Mouse (Mus musculus): Measurements from ENCODE around the gene Tmcc3.

Tmcc3 gene

DNA sequence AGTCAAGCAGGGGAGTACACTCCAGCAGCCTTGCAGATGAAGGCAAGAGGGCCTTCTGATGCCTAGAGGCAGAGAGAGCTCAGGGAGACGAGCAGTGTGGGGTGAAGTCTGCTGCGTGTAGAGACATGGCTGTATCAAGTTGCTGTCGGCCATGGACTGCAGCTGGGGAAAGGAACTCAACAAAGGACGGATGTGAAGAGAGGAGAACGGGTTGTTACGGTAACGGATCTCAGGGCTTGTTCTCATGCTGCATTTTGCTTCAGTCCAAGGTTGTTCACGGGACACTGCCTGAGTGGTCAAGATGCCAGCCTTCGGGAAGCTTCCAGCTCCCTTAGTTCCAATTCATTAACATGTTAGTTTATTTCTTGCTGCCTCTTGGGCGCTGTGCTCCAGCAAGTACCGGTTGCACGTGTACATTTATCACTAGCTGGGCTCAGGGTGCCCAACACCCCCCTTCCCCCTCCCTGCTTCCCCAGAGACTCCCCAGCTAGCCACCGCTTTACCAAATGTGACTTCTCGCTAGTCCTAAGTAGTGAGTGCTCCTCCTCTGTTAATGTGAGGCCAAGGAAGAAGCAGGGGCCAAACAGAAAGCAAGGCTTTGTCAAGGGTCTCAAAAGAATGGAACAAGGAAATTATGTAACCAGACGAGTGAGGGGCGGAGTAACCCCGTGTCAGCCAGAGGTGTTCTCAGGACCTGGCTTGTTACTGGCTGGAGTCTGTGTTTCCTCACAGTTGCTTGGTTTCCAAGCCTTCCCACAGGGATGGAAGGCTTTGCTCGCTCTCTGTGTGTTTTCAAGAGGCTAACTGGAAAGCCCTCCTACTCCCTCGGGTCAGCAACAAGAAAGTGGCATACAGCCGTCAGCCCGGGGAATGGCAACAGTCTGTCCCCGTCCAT, 104.4 kb downstream of the Tmcc3 start:
- DNase-seq (ENCODE audit: low read depth, low spot score): peak; percentile 29

- DNase-seq (ENCODE audit: low read depth, low spot score): no peak
Observed at GRCm38 (mm10) chr10:94417643-94418042, 105.9 kb downstream of the Tmcc3 start.

DNA sequence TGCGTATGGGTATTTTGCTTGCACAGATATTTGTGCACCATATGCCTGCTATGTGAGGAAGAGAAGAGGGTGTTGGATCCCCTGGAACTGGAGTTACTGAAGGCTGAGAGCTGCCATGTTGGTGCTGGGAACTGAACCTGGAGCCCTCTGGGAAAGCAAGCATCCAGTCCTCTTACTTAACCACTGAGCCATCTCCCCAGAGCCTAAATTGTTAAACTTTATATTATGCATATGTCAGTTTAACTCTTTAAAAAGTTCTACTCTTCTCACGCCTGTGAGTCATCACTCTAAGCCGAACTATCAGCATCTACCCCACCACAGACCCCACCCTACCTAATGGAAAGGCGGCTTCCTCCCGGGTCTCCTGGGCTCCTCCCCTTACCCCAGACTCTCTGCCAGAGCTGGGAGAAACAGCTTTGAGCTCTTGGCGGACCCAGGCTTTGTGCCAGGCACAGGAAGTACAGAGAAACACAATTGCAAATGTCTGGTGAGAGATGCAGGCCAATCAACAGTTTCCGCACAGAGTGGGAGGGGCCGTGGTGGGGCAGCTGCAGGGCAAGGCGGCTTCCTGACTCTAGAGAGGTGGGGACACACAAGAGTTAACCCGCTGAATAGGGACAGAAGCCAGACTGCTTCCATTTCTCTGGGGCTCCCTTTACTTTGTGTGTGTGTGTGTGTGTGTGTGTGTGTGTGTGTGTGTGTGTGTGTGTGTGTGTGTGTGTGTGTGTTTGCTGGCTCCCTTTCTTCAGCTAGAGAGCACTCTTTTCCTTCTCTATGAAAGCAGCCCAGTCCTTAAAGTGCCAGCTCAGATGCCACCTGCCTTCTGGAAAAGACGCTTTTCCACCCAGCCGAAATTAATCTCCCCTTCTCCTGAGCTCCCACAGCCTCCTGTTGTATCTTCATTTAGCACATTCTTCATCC, 114.5 kb downstream of the Tmcc3 start:
- DNase-seq (ENCODE audit: low read depth, low spot score): peak; percentile 26

- no peak for DNase-seq (ENCODE audit: low read depth, low spot score)
Observed at GRCm38 (mm10) chr10:94426921-94427270, 115.1 kb downstream of the Tmcc3 start.

GRCm38 (mm10) chr10:94428186-94428942, 116.6 kb downstream of the Tmcc3 start:
- no peak for DNase-seq (ENCODE audit: low read depth, low spot score)

- DNase-seq (ENCODE audit: low read depth, low spot score): no peak
Observed at GRCm38 (mm10) chr10:94430566-94430965, 118.8 kb downstream of the Tmcc3 start.

DNA sequence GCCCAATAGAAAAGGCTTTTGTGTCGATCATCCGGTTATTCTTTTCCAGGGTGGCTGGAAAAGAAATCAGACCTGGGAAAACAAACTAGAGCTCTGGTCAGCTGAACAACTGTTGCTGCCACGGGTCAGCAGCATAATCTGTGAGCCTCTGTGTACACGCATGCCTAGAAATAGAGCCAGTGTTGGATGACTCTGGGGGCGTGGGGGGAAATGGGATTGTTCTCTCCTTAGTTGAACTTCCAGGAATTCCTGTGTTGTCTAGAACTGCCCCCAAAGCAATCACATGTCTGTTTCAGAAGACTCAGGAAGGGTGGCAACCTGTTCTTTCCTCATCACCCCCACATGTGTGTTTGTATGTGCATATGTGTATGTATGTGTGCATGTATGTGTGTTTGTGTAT, 121.2 kb downstream of the Tmcc3 start:
- DNase-seq (ENCODE audit: low read depth, low spot score): no peak

- DNase-seq (ENCODE audit: low read depth, low spot score): no peak
Observed at GRCm38 (mm10) chr10:94433901-94434300, 122.2 kb downstream of the Tmcc3 start.

DNA sequence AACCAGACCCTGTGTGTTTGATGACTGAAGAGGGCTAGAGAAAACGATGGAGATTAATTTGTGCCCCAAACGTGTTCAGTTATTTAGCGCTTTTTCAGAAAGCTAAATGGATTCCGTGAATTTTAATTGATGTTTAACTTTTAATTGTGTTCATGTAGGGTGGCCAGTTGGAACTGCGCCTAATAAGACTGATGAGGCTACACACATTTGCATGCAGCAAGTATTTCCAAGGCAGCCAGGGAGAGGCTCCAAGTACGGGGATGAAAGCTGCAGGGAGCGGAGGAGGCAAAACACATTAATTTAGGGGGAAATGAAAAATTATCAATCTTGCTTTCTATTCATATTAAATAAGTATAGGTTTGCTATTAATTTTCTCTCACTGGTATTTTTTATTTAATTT, 131.0 kb downstream of the Tmcc3 start:
- no peak for DNase-seq (ENCODE audit: low read depth, low spot score)

GRCm38 (mm10) chr10:94443453-94443852, 131.7 kb downstream of the Tmcc3 start:
- no peak for DNase-seq (ENCODE audit: low read depth, low spot score)

GRCm38 (mm10) chr10:94445192-94445591, 133.4 kb downstream of the Tmcc3 start:
- DNase-seq (ENCODE audit: low read depth, low spot score): no peak

- DNase-seq (ENCODE audit: low read depth, low spot score): no peak
Observed at GRCm38 (mm10) chr10:94446379-94447008, 134.7 kb downstream of the Tmcc3 start.

DNA sequence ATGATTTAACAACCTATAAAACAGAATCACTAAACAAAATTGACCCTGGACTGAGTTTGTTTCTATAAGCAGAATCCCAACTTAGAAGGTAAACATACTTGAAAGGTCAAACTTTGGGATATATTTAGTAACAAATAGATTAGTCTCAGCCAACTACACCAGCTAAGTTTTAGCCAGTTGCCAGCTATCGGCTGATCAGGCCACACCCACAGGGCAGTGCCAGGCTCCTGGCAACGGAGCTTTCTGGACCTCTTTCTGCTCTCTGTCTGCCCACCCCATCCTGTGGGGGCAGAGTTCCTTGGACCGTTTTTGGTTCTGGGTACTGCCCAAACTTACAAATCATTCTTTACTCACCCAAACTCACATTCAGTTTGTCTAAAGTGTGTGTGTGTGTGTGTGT, 137.9 kb downstream of the Tmcc3 start:
- DNase-seq (ENCODE audit: low read depth, low spot score): no peak

DNA sequence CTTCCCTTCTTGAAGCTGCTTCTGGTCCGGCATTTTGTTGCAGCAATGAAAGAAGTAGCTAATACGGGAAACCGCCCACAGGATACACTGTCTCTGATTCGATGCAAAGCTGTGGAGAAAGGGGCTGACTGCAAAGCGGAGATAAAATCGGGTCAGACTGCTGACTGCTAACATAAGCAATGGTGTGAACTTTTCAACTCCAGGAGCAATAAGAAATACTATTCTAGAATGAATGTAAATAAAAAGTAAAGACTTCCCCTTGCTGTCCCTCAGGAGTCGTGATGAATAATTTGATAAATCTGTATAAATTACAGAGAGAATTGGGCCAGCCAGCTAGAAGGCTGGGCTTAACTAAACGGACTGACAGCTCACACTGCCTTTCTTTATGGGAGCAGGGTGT, 139.0 kb downstream of the Tmcc3 start:
- DNase-seq (ENCODE audit: low read depth, low spot score): no peak

- DNase-seq (ENCODE audit: low read depth, low spot score): no peak
Observed at GRCm38 (mm10) chr10:94457454-94457853, 145.7 kb downstream of the Tmcc3 start.

DNA sequence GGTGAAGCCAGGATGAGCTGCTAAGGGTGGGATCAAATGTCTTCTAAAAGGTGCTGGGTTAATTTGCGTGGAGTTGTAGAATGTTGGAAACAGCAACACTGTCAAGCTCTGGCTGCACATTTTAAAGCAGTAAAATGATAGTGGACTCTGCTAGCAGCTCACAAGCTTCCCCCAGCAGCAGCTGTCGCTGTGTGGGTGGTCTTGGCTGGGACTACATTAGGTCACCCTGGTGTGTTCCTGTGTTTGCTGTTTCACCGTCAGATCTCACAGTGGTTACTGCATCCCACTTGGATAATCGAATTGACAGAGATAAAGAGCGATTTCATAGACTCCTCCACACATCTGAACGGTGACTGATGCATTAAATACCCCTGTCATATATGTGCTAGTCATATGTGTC, 146.9 kb downstream of the Tmcc3 start:
- peak; percentile 69 for DNase-seq (ENCODE audit: low read depth, low spot score)

DNA sequence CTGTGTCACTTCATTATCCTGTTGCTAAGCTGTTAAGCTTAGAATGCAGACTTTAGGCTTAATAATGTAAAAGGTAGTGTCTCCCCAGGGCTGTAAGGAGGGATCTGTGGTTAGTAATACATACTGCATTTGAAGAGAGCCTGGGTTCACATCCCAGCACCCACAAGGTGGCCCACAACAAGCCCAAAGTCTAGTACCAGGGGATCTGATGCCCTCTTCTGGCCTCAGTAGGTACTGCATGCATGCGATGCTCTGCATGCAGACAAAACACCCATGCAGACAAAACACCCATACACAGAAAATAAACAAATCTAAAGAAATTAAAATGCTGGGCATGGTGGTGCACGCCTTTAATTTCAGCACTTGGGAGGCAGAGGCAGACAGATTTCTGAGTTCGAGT, 149.6 kb downstream of the Tmcc3 start:
- peak; percentile 18 for DNase-seq (ENCODE audit: low read depth, low spot score)

DNA sequence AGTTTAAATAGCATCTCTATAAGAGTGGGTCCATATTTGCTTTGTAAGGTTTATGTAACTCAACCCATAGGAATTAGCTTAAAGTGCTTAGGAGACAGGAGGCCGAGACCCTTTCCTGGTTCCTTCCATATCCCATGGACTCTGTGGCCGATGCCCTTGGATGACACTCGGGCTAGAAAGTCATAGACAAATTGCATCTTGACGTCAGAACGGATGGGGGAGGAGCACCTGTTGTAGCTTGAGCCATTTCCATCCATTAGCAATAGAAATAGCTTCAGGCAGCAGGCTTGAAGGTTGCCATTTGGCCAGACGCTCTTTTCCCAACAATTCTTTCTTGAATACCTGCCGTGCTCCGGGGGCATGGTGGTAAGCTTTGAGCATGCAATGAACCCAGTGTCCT, 150.1 kb downstream of the Tmcc3 start:
- DNase-seq (ENCODE audit: low read depth, low spot score): no peak

DNA sequence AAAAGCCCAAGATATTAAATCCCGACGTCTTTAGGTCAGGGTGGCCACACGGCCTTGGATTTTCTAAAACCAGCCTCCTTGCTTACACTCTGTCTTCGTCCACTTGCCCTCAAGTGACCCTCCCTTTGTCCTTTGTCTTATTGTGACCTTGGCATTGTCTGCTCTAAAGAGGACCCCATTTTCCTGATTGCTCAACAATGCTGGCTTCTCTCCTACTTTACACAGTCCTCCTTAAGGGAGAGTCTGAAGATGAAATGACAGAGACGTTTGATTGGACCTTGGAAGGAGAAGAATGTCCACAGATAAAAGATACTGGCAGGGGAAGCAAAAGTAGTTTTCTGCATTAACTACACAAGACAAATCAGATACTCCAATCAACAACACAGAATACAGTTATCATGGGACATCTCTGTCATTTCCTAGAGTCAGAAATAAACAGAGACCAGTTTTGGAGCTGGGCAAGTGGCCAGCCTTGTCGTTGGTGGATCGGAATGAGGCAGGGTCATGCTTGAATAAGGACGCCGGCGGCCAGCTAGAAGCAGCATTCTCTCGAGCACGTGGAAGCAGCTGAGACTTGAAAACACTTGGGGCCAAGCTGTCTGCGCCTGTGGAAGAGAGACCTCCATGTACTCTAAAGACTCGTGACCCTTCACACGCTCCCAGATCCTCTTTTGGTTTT, 150.8 kb downstream of the Tmcc3 start:
- DNase-seq (ENCODE audit: low read depth, low spot score): no peak

- no peak for DNase-seq (ENCODE audit: low read depth, low spot score)
Observed at GRCm38 (mm10) chr10:94463410-94463809, 151.7 kb downstream of the Tmcc3 start.

DNA sequence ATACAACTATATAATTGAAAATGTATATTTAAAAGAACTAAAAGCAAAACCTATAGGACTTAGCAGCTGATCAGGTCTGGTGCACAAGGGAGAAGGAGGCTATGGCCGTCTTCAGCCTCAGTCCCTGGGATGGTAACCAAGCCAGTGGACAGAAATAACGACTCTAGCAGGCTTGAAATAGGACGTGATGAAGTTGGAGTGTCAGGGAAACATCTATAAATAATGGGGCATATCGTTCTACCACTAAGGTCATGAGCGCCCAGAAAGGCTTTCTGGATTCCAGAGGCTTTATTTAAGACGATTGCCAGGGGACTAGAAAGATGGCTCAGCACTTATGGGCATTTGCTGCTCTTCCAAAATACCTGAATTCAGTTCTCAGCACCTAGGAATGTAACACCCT, 153.9 kb downstream of the Tmcc3 start:
- no peak for DNase-seq (ENCODE audit: low read depth, low spot score)

Data from mesoderm, embryonic 11.5 days (tissue).